Mouse (Mus musculus) adrenal gland, postnatal 14 days (tissue): ENCODE measurements around the gene AC124108.1. TPM values are rescaled to one million over a fixed set of nuclear protein-coding genes. Genes with fewer than 3 reads are reported as not detected.

ENCODE experiments used
- DNase-seq: peaks from one replicate; pipeline ENCODE4 v3.0.0; 2021; ENCODE audit warnings: mixed read lengths
- total RNA-seq: library from RNA; stranded (reverse); gene quantifications from 2 replicates; pipeline ENCODE4 v1.2.3, GENCODE M21; 2021

The AC124108.1 gene
- total RNA-seq, 1 experiment from 2014 or later, result 0.15 TPM

DNA sequence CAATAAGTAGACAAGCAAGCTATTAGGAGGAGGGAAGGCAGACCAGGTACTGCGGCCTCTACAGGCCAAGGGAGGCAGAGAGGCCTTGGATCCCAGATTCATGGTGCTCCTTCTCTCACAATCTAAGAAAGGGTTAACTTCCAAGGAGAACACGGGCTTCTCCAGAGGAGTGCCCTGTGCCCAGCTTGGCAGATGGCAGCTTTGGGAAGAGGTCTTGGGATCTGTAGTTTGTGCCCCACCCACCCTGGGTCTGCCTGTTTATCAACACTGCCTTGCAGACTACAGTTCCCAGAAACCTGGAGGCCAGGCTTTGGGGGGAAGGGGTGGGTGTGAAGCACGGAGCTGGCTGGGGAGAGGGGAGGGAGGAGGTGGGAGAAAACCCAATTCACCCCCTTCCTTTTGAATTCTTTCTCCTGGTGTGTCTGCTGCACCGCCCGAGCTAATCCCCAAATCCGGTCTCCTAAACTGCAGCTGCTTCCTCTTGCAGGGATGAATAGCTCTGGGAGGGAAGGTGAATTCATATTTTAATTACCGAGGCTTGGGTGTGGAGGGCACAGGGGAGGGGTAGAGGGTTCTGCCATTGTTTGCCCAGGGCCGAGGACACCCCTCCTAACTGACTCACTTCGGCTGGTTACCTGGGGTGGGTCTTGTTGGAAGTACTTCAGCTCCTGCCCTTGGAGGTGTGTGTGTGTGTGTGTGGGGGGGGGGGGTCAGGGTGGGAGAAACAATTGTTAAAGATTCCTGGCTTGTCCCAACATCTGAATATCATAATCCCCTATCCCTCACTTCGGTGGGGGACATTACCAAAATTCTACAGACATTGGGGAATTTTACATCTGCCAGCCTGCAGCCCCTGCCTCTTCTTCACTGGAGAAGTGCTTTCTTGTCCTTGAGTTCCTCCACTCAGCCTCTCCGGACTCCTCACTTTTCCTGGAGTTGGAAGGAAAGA, 9.6 kb downstream of the AC124108.1 start:
- DNase-seq, result no peak

DNA sequence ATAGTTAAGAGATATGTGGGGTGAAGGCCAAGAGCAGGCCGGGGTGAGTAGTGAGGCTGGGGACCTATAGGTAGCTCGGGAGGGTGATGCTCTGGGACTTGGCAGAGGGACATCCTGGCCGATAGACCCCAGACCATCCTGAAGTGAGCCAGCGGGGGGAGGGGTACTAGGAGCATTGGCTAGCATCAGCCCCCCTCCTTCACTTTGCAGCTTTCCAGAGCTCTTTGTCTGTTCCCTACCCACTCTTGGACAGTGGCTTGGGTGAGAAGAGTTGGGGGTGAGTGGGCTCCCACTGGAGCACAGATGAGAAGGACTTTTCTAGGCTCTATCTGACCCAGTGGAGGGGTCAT, 10.2 kb downstream of the AC124108.1 start:
- DNase-seq, result no peak

DNA sequence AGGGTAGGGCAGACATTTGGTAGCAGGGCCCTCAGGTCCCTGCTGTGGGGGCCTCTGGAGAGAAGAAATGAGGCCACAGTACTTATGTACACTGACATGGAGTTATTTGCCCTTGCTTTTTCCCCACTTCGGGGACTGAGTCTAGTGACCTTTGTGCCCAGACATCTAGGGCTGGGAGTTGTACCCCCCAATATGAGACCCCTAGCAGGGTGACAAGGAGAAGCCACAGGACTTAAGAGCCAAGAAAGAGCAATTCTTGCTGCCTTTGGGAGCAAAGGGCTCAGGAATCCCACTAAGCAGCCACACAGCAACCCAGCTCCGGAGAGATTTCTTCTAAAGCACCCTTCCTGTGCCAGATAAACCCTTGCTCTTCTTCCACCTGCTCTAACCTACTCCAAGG, 10.7 kb downstream of the AC124108.1 start:
- DNase-seq, result no peak

DNA sequence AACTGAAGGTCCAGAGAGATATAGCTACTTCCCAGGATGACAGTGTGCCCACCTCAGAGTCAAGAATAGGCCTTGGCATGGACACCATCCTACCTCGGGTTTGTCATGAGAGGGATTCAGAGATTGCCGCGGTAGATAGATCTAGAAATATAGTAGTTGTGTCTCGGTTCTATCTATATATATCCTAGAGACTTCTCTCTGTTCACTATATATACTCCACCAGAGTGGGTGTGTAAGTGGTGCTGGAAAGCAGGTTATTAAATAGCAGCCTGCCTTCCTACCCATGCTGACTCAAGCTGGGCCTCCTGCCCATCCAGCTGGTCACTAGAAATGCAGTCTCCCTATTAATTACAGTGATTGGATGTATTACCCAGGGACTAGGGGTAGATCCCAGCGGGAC, 11.5 kb downstream of the AC124108.1 start:
- no peak for DNase-seq

GRCm38 (mm10) chr1:132205958-132206357, 14.7 kb downstream of the AC124108.1 start:
- DNase-seq, result peak; percentile 65

DNA sequence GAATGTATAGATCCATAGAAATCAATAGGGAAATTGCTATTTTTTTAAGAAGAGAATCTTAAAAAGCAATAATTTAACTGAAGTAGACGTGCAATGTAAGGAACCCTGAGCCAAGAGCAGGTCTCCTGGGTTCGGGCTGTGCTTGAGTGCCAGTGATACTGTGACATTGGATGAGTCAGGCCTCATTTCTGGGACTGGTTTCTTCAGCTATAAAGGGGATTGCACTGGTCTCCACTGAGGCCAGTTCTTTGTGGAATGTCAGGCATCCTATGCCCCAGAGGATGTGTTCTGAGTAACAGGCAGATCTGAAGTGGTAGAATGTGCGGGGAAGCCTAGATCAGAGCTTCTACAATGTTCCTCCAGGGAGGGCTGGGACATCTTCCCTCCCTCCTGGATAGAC, 15.6 kb downstream of the AC124108.1 start:
- peak; percentile 24 for DNase-seq

GRCm38 (mm10) chr1:132208154-132208553, 16.9 kb downstream of the AC124108.1 start:
- DNase-seq, result no peak

DNA sequence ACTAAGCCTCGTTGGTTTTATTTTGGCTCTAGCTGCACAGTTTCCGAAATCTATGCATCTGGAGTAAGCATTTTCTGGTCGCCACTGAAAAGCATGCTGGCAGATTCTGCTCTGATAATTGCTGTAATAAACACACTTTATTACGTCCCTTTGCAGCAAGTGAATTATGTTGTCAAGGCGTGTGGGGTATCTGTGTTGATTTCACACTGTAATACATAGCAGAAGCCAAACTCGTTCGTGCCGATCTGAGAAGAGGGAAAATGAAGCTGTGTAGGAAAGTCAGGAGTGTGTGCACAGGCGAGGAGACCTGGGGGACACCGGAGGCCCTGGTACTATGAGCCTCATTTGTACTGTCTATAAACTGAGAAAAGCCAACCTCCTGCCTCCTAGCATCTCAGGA, 18.1 kb downstream of the AC124108.1 start:
- DNase-seq, result peak; percentile 1

- peak; percentile 65 for DNase-seq
Observed at GRCm38 (mm10) chr1:132210922-132211321, 19.7 kb downstream of the AC124108.1 start.

DNA sequence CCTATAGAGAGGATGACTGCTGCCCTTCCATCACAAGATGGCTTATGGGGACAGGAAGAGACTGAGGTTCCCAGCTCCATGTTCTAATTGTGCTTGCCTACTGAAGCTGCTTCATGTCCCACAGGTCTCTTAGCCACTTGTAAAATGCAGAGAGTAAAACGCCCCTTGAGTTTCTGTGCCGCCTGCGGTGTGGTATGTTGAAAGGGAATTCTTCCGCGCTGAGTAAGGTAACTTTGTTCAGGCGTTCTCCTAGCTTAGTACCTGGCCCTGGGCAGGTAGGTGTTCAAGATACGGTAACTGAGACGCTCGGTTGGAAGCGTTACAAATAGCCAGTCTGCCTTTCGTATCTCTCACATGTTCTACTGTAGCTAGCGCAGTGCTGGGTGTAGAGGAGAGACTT, 20.4 kb downstream of the AC124108.1 start:
- no peak for DNase-seq

GRCm38 (mm10) chr1:132212218-132212617, 21.0 kb downstream of the AC124108.1 start:
- peak; percentile 74 for DNase-seq

DNA sequence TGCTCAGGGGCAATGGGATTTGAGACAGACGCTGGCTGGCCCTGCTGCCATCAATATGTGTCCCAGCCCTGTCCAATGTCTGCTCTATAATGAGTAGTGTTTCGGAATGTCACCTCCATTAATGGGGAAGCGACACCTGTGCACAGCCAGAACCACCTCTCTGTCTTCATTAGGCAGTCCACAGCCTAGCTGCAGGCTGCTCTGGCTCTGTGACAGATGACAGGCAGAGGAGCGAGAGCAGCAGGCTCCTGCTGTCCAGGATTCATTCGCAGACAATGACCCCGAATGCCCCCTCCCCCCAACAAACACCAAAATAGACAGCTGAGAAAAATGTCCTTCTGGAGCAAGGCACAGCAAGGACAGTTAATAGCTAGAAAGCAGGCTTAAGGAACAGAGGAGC, 21.8 kb downstream of the AC124108.1 start:
- DNase-seq, result peak; percentile 36

DNA sequence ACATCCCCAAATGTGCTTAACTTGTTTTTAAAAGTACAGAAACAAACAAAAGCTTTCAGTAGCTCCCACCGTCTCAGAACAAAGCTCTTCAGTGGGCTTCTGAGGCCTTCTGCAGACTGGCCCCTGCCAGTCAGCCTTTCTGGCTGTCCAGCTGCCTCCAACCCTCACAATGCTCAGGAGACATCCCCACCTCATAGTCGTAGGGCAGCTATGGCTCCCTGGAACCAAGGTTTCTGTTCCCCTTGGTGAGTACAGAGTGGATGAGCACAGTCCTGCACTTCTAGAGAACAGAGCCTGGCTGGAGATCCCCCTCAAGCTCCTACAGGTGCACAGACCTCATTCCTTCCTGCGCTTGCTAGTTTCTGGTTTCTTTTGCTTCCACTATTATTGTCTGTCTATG, 25.0 kb downstream of the AC124108.1 start:
- DNase-seq, result no peak

- DNase-seq, result no peak
Observed at GRCm38 (mm10) chr1:132221627-132222026, 30.4 kb downstream of the AC124108.1 start.

GRCm38 (mm10) chr1:132222166-132222565, 30.9 kb downstream of the AC124108.1 start:
- DNase-seq, result no peak

DNA sequence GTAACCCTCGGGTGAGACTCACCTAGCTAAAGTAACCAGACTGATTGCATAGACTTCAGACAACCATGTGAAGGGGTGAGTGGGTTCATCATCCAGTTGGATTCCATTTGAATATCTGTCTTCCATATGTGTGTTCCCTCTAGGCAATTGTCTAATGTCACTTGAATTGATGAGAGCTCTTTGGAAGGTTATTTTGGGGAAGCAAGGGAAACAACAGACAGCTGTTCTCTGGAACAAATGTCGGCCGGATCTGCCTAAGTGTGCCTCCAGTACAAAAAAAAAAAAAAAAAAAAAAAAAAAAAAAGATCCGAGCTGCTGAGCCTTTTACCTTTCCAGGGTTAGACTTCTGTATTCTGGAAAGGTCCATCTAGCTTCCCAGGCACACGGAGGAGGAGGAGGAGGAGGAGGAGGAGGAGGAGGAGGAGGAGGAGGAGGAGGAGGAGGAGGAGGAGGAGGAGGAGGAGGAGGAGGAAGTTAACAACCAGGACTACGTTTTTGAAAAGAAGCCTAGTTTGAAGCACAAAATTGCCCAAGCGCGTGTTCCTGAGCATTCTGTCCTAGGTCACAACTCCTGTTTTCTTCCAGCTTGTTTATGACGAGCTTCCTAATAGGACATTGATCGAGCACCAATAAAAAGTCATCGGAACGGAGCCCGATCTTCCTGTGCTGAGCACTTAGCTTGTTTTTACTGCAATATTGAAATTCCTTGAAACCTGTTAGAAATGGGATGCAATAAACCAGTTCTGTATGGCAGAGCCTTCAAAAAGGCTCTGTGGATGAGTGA, 35.2 kb downstream of the AC124108.1 start:
- no peak for DNase-seq

DNA sequence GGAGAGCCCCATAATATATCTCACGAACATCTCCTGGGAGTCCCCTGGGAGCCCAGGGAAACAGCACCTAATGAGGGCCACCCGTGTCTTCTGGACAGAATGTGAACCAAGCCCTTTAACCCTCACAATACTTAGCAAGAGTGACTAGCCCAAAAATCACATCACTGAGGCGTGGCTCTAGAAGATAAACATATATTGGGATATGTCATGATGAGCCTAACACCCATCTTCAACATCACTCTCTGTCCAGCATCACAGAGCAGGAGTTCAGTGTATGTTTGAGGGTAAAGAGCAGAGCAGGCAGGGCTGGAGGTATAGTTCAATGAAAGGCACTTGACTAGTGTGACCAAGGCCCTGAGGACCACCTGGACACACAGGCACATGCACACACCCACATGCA, 38.4 kb downstream of the AC124108.1 start, which contains the start of gene Gm10188:
Gene Gm10188 (minus strand): TSS at position 101 of the 400 bp plus-strand sequence.
- no peak for DNase-seq

- DNase-seq, result no peak
Observed at GRCm38 (mm10) chr1:132231470-132232274, 40.4 kb downstream of the AC124108.1 start.

DNA sequence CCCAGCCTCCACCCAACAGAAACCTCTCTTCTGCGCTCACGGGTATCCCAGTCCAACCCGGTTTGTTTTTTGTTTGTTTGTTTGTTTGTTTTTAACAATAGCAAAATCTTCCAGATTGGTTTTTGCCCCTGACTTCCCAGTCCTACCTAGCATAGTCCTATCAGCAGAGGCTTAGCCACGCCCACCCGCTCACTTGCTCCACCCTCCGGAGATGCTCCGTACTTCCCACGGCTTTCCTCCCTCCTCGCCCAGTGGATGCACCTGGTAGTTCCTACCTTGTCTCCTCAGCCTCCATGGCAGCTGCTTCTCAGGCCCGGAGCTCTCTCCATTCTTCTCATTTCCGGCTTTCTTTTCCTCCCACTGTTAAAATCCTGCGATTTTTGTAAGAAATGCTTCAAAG, 42.3 kb downstream of the AC124108.1 start:
- peak; percentile 27 for DNase-seq

DNA sequence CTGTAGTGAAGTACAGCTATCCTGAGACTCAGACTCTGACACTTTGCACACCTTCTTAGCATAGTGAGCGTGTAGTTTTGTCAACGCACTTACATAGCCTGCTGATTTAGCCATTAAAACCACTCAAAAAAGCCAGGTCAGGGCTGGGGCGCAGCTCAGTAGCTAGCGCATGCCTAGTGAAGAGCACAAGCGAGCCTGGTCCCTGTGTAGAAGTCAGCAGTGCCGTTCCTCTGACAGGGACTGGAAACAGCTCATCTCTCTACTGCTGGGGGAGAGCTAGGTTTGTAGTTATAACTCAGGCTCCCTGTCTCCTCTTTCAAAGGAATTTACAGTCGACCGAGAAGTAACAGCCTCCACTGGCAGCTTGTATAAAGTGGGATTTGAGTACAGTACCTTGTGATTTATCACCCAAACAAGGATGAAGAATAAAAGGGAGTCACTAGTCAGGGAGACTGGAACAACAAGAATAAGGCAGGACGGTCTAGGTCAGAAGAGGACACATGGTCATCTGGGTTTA, 43.6 kb downstream of the AC124108.1 start:
- DNase-seq, result peak; percentile 24

DNA sequence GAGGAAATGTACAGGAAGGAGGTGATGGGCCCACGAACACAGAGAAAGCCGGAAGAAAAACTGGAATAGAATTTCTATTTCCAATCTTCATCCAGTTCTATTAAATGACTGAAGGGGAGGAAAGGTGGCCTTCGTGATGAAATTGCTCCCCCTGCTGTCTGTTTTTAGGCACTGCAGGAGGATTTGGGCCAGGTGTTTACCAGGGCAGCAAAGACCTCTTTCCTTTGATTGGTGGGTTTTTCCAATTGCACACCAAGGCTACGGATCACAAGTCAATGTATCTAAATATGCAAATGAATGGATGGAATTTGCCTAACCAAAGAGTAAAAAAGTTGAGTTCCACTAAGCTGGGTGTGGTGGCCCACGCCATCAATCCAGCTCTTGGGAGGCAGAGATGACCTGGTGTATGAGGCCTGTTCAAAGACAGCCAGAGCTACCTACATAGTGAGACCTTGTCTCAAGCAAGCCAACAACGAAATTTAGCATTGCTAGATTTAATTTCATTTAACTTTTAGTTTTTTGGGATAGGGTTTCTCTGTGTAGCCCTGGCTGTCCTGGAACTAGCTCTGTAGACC, 46.4 kb downstream of the AC124108.1 start:
- DNase-seq, result peak; percentile 80

DNA sequence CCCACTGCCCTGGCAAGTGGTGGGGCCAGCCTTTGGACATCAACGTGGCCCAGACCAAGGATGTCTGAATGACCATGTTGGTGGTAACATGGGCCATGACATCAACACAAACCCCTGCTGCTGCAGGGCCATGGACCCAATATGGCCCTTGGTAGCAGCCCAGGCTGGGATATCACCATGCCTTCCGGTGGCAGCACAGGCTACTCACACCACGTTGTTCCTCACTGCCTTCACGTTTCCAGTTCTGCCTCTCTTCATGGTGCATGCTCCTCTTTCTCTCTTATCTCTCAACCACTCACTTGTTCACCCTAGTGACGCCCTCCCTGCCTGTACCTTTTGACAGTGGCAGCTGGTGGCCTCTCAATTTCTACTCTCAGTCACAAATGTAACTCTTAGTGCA, 53.8 kb downstream of the AC124108.1 start:
- no peak for DNase-seq
